Mouse (Mus musculus) spleen, adult 2 months (tissue): Measurements from ENCODE around the gene 4932438A13Rik.

Experiments
- CTCF ChIP-seq: fragments of 200-500 bp; IDR thresholded peaks from 2 replicates; pipeline ENCODE4 v1.5.1; 2011; ENCODE audit warnings: mild to moderate bottlenecking, inconsistent platforms; ENCODE audit not compliant: insufficient read depth, insufficient read length, insufficient replicate concordance; ENCODE audit errors: extremely low read depth
- POLR2A ChIP-seq: fragments of 200-500 bp; IDR thresholded peaks from 2 replicates; pipeline ENCODE4 v1.6.1; 2011; ENCODE audit warnings: low read depth, low read length, inconsistent platforms

DNA sequence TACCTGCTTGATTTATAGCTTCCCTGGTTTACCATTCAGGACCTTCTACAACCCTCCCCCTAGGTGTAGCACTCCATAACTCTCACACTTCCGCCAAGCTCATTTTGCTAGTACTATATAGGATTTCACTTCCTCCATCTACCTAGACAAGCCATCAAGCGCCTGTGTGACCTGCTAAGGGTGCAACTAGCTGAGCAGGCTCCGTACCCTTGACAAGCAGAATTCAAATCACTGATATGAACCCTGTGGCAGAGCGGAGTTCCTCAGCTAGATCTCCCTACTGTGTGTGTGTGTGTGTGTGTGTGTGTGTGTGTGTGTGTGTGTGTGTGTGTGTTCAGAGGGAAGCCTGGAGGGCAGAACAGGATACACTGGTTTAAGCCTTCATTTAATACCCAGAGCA is 37.4 kb upstream of the 4932438A13Rik start:
- TF ChIP-seq CTCF (no peak), POLR2A (no peak)
